Mouse (Mus musculus) MEL (cell line): Measurements from ENCODE around the gene Galnt13. TPM values are rescaled to one million over a fixed set of nuclear protein-coding genes. Genes with fewer than 3 reads are reported as not detected.

Experiments used
- DNase-seq: peaks from one replicate; pipeline ENCODE4 v3.0.0; 2011; ENCODE audit warnings: low read depth, low spot score
- H3K27ac ChIP-seq: 2 replicates; pipeline ENCODE4 v1.5.1; 2012; ENCODE audit warnings: low read depth, mild to moderate bottlenecking, control low read depth, low read length, moderate library complexity; ENCODE audit not compliant: control insufficient read depth
- H3K27me3 ChIP-seq, 2 experiments: fragments of 150-350 bp in 1 of 2; sonication (generic) in 1 of 2; 2 replicates each; pipeline ENCODE4 v1.6.1; 2012; ENCODE audit warnings: low read length in 2 of 2, mild to moderate bottlenecking in 2 of 2, improper control_type of control experiment in 1 of 2, moderate library complexity in 1 of 2; ENCODE audit not compliant: insufficient read depth in 2 of 2, control insufficient read depth in 1 of 2
- H3K36me3 ChIP-seq, 2 experiments: 2 replicates each; pipeline ENCODE4 v1.6.1; 2012 to 2014; ENCODE audit warnings: low read length in 2 of 2, improper control_type of control experiment in 1 of 2, inconsistent platforms in 1 of 2, mild to moderate bottlenecking in 1 of 2; ENCODE audit not compliant: insufficient read depth in 2 of 2, control insufficient read depth in 1 of 2
- H3K4me1 ChIP-seq, 2 experiments: fragments of 150-350 bp in 1 of 2; sonication (generic) in 1 of 2; 2 replicates each; pipeline ENCODE4 v1.6.1; 2012; ENCODE audit warnings: low read length in 2 of 2, improper control_type of control experiment in 1 of 2, mild to moderate bottlenecking in 1 of 2; ENCODE audit not compliant: insufficient read depth in 2 of 2, control insufficient read depth in 1 of 2
- H3K4me3 ChIP-seq, 2 experiments: fragments of 150-350 bp in 1 of 2; sonication (generic) in 1 of 2; 2 replicates each; pipeline ENCODE4 v1.5.1; 2012; ENCODE audit warnings: low read depth in 2 of 2, low read length in 2 of 2, mild to moderate bottlenecking in 2 of 2, moderate library complexity in 2 of 2, control low read depth in 1 of 2, improper control_type of control experiment in 1 of 2; ENCODE audit not compliant: control insufficient read depth in 1 of 2, insufficient read depth in 1 of 2
- H3K79me2 ChIP-seq: 2 replicates; pipeline ENCODE4 v1.6.1; 2012; ENCODE audit warnings: mild to moderate bottlenecking, low read length, moderate library complexity; ENCODE audit not compliant: control insufficient read depth, poor library complexity, insufficient read depth
- H3K9ac ChIP-seq: 2 replicates; pipeline ENCODE4 v1.6.1; 2012; ENCODE audit warnings: low read depth, mild to moderate bottlenecking, control low read depth, low read length, moderate library complexity; ENCODE audit not compliant: control insufficient read depth, poor library complexity, severe bottlenecking
- H3K9me3 ChIP-seq: fragments of 150-350 bp; sonication (generic); replicated peaks from 2 replicates; pipeline ENCODE4 v1.6.1; 2012; ENCODE audit warnings: mild to moderate bottlenecking, low read length, improper control_type of control experiment, moderate library complexity; ENCODE audit not compliant: insufficient read depth
- CHD2 ChIP-seq: IDR thresholded peaks from 2 replicates; pipeline ENCODE4 v1.6.1; 2011; ENCODE audit warnings: low read length, improper control_type of control experiment
- CTCF ChIP-seq, 3 experiments: IDR thresholded peaks in 2 of 3; conservative IDR thresholded peaks in 1 of 3; 2 replicates each; pipeline ENCODE4 v1.5.1; 2011 to 2012; ENCODE audit warnings: low read length in 3 of 3, low read depth in 2 of 3, mild to moderate bottlenecking in 2 of 3, improper control_type of control experiment in 1 of 3, inconsistent platforms in 1 of 3, mixed read lengths in 1 of 3, moderate library complexity in 1 of 3; ENCODE audit not compliant: control insufficient read depth in 1 of 3, insufficient read depth in 1 of 3, poor library complexity in 1 of 3, severe bottlenecking in 1 of 3
- E2F4 ChIP-seq: IDR thresholded peaks from 2 replicates; pipeline ENCODE4 v1.6.1; 2011; ENCODE audit warnings: low read depth, low read length, improper control_type of control experiment, borderline replicate concordance
- ETS1 ChIP-seq: IDR thresholded peaks from 2 replicates; pipeline ENCODE4 v1.6.1; 2012; ENCODE audit warnings: low read depth, mild to moderate bottlenecking, inconsistent platforms, low read length, improper control_type of control experiment, moderate library complexity
- GATA1 ChIP-seq: IDR thresholded peaks from 2 replicates; pipeline ENCODE4 v1.6.1; 2011; ENCODE audit warnings: low read depth, low read length, improper control_type of control experiment
- JUND ChIP-seq: IDR thresholded peaks from 2 replicates; pipeline ENCODE4 v1.6.1; 2011; ENCODE audit warnings: low read depth, mild to moderate bottlenecking, improper control_type of control experiment, low read length
- MYB ChIP-seq: IDR thresholded peaks from 2 replicates; pipeline ENCODE4 v1.6.1; 2011; ENCODE audit warnings: mild to moderate bottlenecking, low read depth, low read length, improper control_type of control experiment
- NELFE ChIP-seq: IDR thresholded peaks from 2 replicates; pipeline ENCODE4 v1.6.1; 2011; ENCODE audit warnings: low read depth, low read length, improper control_type of control experiment
- NRF1 ChIP-seq: IDR thresholded peaks from 2 replicates; pipeline ENCODE4 v1.6.1; 2014; ENCODE audit warnings: low read depth, mild to moderate bottlenecking, inconsistent platforms, low read length, improper control_type of control experiment, moderate library complexity; ENCODE audit not compliant: poor library complexity, insufficient read depth, severe bottlenecking
- POLR2A ChIP-seq, 2 experiments: IDR thresholded peaks; 2 replicates each; pipeline ENCODE4 v1.6.1; 2011 to 2012; ENCODE audit warnings: low read length in 2 of 2, mild to moderate bottlenecking in 2 of 2, control low read depth in 1 of 2, improper control_type of control experiment in 1 of 2, low read depth in 1 of 2, moderate library complexity in 1 of 2; ENCODE audit not compliant: control insufficient read depth in 1 of 2, insufficient read depth in 1 of 2, poor library complexity in 1 of 2
- POLR2AphosphoS2 ChIP-seq: IDR thresholded peaks from 2 replicates; pipeline ENCODE4 v1.6.1; 2011; ENCODE audit warnings: low read length, improper control_type of control experiment
- POLR2AphosphoS5 ChIP-seq: IDR thresholded peaks from 2 replicates; pipeline ENCODE4 v1.6.1; 2012; ENCODE audit warnings: low read depth, borderline replicate concordance, mild to moderate bottlenecking, inconsistent platforms, low read length, moderate library complexity, mixed read lengths
- RAD21 ChIP-seq: IDR thresholded peaks from 2 replicates; pipeline ENCODE4 v1.6.1; 2011; ENCODE audit warnings: mild to moderate bottlenecking, low read depth, low read length, improper control_type of control experiment
- RCOR1 ChIP-seq: IDR thresholded peaks from 2 replicates; pipeline ENCODE4 v1.6.1; 2012; ENCODE audit warnings: low read depth, mild to moderate bottlenecking, inconsistent platforms, low read length, improper control_type of control experiment
- SIN3A ChIP-seq: IDR thresholded peaks from 2 replicates; pipeline ENCODE4 v1.6.1; 2012; ENCODE audit warnings: low read length, improper control_type of control experiment, inconsistent platforms
- SMC3 ChIP-seq: IDR thresholded peaks from 2 replicates; pipeline ENCODE4 v1.6.1; 2011; ENCODE audit warnings: low read depth, low read length, improper control_type of control experiment
- TAL1 ChIP-seq: IDR thresholded peaks from 2 replicates; pipeline ENCODE4 v1.6.1; 2012; ENCODE audit warnings: mild to moderate bottlenecking, inconsistent platforms, low read length, moderate library complexity, mixed read lengths
- UBTF ChIP-seq: IDR thresholded peaks from 2 replicates; pipeline ENCODE4 v1.6.1; 2012; ENCODE audit warnings: low read depth, mild to moderate bottlenecking, inconsistent platforms, low read length, improper control_type of control experiment, moderate library complexity, borderline replicate concordance; ENCODE audit not compliant: insufficient read depth
- USF1 ChIP-seq: IDR thresholded peaks from 2 replicates; pipeline ENCODE4 v1.6.1; 2014; ENCODE audit warnings: low read depth, mild to moderate bottlenecking, inconsistent platforms, low read length, improper control_type of control experiment, moderate library complexity
- USF2 ChIP-seq, 2 experiments: IDR thresholded peaks; 2 replicates each; pipeline ENCODE4 v1.6.1; 2011 to 2012; ENCODE audit warnings: improper control_type of control experiment in 2 of 2, low read length in 2 of 2, borderline replicate concordance in 1 of 2, inconsistent platforms in 1 of 2, low read depth in 1 of 2, mild to moderate bottlenecking in 1 of 2; ENCODE audit not compliant: insufficient read depth in 1 of 2
- ZC3H11A ChIP-seq: IDR thresholded peaks from 2 replicates; pipeline ENCODE4 v1.6.1; 2012; ENCODE audit warnings: low read depth, mild to moderate bottlenecking, inconsistent platforms, low read length, improper control_type of control experiment
- ZNF384 ChIP-seq: IDR thresholded peaks from 2 replicates; pipeline ENCODE4 v1.6.1; 2012; ENCODE audit warnings: low read depth, mild to moderate bottlenecking, inconsistent platforms, low read length, improper control_type of control experiment
- polyA plus RNA-seq, 2 experiments: library from polyadenylated mRNA; stranded (reverse) in 1 of 2; unstranded in 1 of 2; fragments of >175 nt in 1 of 2; fragments of >200 nt in 1 of 2; gene quantifications; 2 replicates each; pipeline versions ENCODE4 v1.2.1 to v1.2.4; 2012; ENCODE audit warnings: low replicate concordance in 2 of 2, low read depth in 1 of 2; ENCODE audit not compliant: insufficient read length in 2 of 2, insufficient read depth in 1 of 2, missing spikeins in 1 of 2
- total RNA-seq: library from RNA; depleted of rRNA; stranded (reverse); fragments of 300-350 nt; gene quantifications from 2 replicates; pipeline ENCODE4 v1.2.3, GENCODE M21; 2012

Galnt13 gene
- total and polyA plus RNA-seq, 3 experiments, result not detected

DNA sequence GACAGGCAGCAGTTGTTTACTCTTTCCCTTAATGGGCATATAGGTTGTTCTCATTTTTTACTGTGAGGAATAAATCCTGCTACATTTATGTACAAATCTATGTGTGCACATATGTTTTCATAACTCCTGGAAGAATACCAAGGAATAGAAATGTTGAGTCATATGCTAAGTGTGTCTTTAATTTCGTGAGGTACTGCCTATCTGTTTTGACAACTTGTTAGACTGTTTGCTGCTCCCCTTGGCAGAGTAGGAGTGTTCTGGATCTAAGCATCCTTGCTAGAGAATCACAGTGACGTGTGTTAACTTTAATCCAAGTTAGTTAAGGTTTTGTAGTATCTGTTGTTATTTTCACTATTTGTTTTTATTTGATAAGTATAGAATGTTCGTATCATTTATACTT lies 91.0 kb downstream of the Galnt13 start:
- Histone ChIP-seq H3K4me3 (no peak overlapping the region), H3K27ac (no peak overlapping the region), H3K4me1 (no peaks in the 10 kb centered on the region), H3K27me3 (no peaks in the 10 kb centered on the region), H3K9ac (no peak overlapping the region), H3K79me2 (no peaks in the 10 kb centered on the region), H3K36me3 (no peaks in the 10 kb centered on the region), H3K9me3 (no peaks in the 10 kb centered on the region)
- DNase-seq, result no peak
- no peak for TF ChIP-seq USF2 (IDR thresholded peaks at IDR 0.05; ENCODE audit: borderline replicate concordance in 1 of 2, insufficient read depth in 1 of 2, low read depth in 1 of 2, low read length in 2 of 2)
- TF ChIP-seq POLR2AphosphoS5, result no peak
- TF ChIP-seq USF1, result no peak
- no peak for TF ChIP-seq GATA1
- no peak for TF ChIP-seq ZNF384
- TF ChIP-seq NRF1, result no peak
- no peak for TF ChIP-seq CTCF (IDR thresholded peaks at IDR 0.05 in 2 of 3, conservative IDR thresholded peaks at IDR 0.05 in 1 of 3; ENCODE audit: control insufficient read depth in 1 of 3, insufficient read depth in 1 of 3, low read depth in 2 of 3, low read length in 3 of 3, poor library complexity in 1 of 3, severe bottlenecking in 1 of 3)
- no peak for TF ChIP-seq SMC3

DNA sequence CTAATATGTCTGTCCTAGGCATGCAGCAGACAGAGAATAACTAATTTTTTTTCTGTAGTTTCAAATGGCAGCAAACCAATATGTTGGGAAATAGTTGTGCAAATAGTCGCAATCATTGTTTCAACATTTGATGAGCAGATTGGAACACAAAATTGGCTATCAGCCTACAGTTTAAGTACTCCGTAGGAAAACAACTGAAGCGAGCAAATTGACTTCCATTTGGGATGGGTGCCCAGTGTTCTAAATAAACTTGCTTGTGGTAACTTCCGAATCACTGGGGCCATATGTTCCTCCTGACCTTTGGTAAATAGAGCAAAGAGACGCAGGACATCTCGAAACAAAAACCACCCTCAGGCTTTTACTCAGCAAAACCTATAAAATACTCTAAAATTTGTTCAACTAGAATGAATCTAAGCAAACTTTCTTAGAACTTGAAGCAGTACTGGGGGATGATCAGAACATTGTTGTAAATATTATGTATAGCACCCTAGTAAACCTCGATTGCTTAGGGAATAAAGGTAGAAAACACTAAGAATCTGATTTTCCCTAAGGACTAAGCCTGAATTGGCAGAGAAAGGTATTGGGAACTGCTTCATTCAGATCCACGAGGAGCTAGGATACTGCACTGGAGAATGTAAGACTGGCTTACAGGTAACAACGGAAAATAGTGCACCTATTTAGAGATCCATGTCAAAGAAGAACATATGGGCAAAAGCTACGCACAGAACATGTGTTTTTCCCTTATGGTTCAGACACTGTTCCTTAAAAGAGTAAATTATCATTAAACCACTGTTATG lies 122.4 kb downstream of the Galnt13 start:
- no peaks in the 10 kb centered on the region for H3K27me3 ChIP-seq
- no peaks in the 10 kb centered on the region for H3K36me3 ChIP-seq
- DNase-seq, result no peak
- no peaks in the 10 kb centered on the region for H3K79me2 ChIP-seq
- H3K4me1 ChIP-seq, result no peaks in the 10 kb centered on the region
- H3K9me3 ChIP-seq, result no peaks in the 10 kb centered on the region
- no peak for TF ChIP-seq UBTF
- no peak for TF ChIP-seq ZNF384
- TF ChIP-seq POLR2AphosphoS5, result no peak
- TF ChIP-seq TAL1, result no peak
- TF ChIP-seq POLR2A (IDR thresholded peaks at IDR 0.05; ENCODE audit: control insufficient read depth in 1 of 2, insufficient read depth in 1 of 2, low read depth in 1 of 2, low read length in 2 of 2, poor library complexity in 1 of 2), result no peak
- TF ChIP-seq POLR2AphosphoS2, result no peak
- no peak for TF ChIP-seq E2F4
- TF ChIP-seq SMC3, result no peak
- no peak for TF ChIP-seq ETS1
- TF ChIP-seq NRF1, result no peak
- no peak for TF ChIP-seq RCOR1
- no peak for TF ChIP-seq USF2 (IDR thresholded peaks at IDR 0.05; ENCODE audit: borderline replicate concordance in 1 of 2, insufficient read depth in 1 of 2, low read depth in 1 of 2, low read length in 2 of 2)
- TF ChIP-seq MYB, result no peak
- no peak for TF ChIP-seq SIN3A
- TF ChIP-seq RAD21, result no peak
- no peak for TF ChIP-seq CHD2
- TF ChIP-seq JUND, result no peak
- TF ChIP-seq ZC3H11A, result no peak
- no peak for TF ChIP-seq NELFE
- no peak overlapping the region for H3K4me3 ChIP-seq
- no peak overlapping the region for H3K27ac ChIP-seq
- no peak overlapping the region for H3K9ac ChIP-seq
